Mouse (Mus musculus): ENCODE data around the gene Pigk.

DNA sequence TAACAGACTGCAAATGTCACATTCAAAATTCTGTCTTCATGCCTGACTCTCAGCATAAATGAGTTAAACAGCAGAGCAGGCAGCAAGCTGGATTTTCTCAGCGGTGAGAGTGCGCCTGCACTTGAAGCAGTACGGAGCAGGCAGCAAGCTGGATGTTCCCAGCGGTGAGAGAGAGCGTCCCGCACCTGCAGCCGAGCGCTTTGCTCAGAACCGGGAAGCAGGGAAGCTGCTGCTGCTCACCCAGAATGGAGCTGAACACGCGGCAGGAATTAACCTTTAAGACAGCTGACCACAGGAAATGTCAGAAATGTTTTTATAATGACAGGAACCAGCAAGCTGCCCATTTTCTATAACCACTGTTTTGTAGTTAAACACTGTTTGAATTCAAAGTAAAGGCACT is 53.6 kb downstream of the Pigk start:
- TF ChIP-seq POLR2A (IDR thresholded peaks at IDR 0.05; ENCODE audit: low read depth, low read length) (no peak), CTCF (IDR thresholded peaks at IDR 0.05; ENCODE audit: borderline replicate concordance, insufficient read depth, low read length) (no peak)
